Mouse (Mus musculus) heart, embryonic 14.5 days (tissue): Measurements from ENCODE around the gene Sclt1. TPM values are rescaled to one million over a fixed set of nuclear protein-coding genes. Genes with fewer than 3 reads are reported as not detected.

ENCODE experiments used
- ATAC-seq: fragments of 200-750 bp; cut with Nextera tagmentation; 2 replicates; pipeline ENCODE4 v1.8.0; 2017; ENCODE audit warnings: low read depth, moderate TSS enrichment; ENCODE audit not compliant: insufficient number of reproducible peaks, insufficient read depth, low FRiP score
- H3K27ac ChIP-seq, 2 experiments: fragments of 200-500 bp in 1 of 2; fragments of 300-500 bp in 1 of 2; sonication (generic) in 1 of 2; replicated peaks in 1 of 2; 2 replicates each; pipeline ENCODE4 v1.5.1; 2012 to 2014; ENCODE audit warnings: low read depth in 2 of 2, low read length in 2 of 2, control low read depth in 1 of 2, mild to moderate bottlenecking in 1 of 2, mixed read lengths in 1 of 2; ENCODE audit not compliant: control insufficient read depth in 1 of 2, insufficient read depth in 1 of 2
- H3K27me3 ChIP-seq: fragments of 300-500 bp; sonication (generic); 2 replicates; pipeline ENCODE4 v1.6.1; 2014; ENCODE audit warnings: mild to moderate bottlenecking, low read length, control low read depth; ENCODE audit not compliant: control insufficient read depth, insufficient read depth
- H3K36me3 ChIP-seq: fragments of 300-500 bp; sonication (generic); 2 replicates; pipeline ENCODE4 v1.6.1; 2014; ENCODE audit warnings: mild to moderate bottlenecking, control low read depth, low read length, mixed read lengths; ENCODE audit not compliant: control insufficient read depth, insufficient read depth
- H3K4me1 ChIP-seq, 2 experiments: fragments of 200-500 bp in 1 of 2; fragments of 300-500 bp in 1 of 2; sonication (generic) in 1 of 2; 2 replicates each; pipeline ENCODE4 v1.6.1; 2012 to 2014; ENCODE audit warnings: low read length in 2 of 2, control low read depth in 1 of 2, mixed read lengths in 1 of 2; ENCODE audit not compliant: control insufficient read depth in 2 of 2, insufficient read depth in 2 of 2
- H3K4me2 ChIP-seq: fragments of 300-500 bp; sonication (generic); 2 replicates; pipeline ENCODE4 v1.6.1; 2014; ENCODE audit warnings: mild to moderate bottlenecking, low read length
- H3K4me3 ChIP-seq, 2 experiments: fragments of 200-500 bp in 1 of 2; fragments of 300-500 bp in 1 of 2; sonication (generic) in 1 of 2; 2 replicates each; pipeline ENCODE4 v1.5.1; 2012 to 2014; ENCODE audit warnings: low read length in 2 of 2, mild to moderate bottlenecking in 2 of 2, control low read depth in 1 of 2, low read depth in 1 of 2, moderate library complexity in 1 of 2; ENCODE audit not compliant: control insufficient read depth in 1 of 2, insufficient read depth in 1 of 2
- H3K9ac ChIP-seq: fragments of 300-500 bp; sonication (generic); 2 replicates; pipeline ENCODE4 v1.6.1; 2014; ENCODE audit warnings: mild to moderate bottlenecking, low read length
- H3K9me3 ChIP-seq: fragments of 300-500 bp; sonication (generic); 2 replicates; pipeline ENCODE4 v1.6.1; 2016; ENCODE audit warnings: low read length, control low read depth; ENCODE audit not compliant: control insufficient read depth
- WGBS: fragments of 180-500 bp; shearing (Covaris S2); extraction: QIAGEN DNeasy Blood & Tissue Kit; methylation state at CpG from one replicate; pipeline ENCODE4 v1.1.7; 2014; 5-methylcytosine and 5-hydroxymethylcytosine counted together
- polyA plus RNA-seq: library from polyadenylated mRNA; unstranded; fragments of >200 nt; fragmentation: Nextera tagmentation; extraction: Ambion mirVana; gene quantifications from 2 replicates; pipeline ENCODE4 v1.2.1, GENCODE M21; 2014

Gene Sclt1
- polyA plus RNA-seq, 1 experiment from 2014 or later: 11.4 TPM

GRCm38 (mm10) chr3:41583092-41583491, 159.2 kb downstream of the Sclt1 start:
- H3K4me2 ChIP-seq: no peak overlapping the region
- no peaks in the 10 kb centered on the region for H3K27me3 ChIP-seq
- no peak for ATAC-seq
- H3K36me3 ChIP-seq: peaks cover 7% of the 10 kb centered on the region; the same call in 1 of the 2 replicates
- no peaks in the 10 kb centered on the region for H3K9me3 ChIP-seq
- peaks cover 29 to 66% of the 10 kb centered on the region in 2 experiments for H3K4me1 ChIP-seq
- 89% methylated on average over 14 of the region's 14 CpGs for whole genome bisulfite sequencing
- H3K27ac ChIP-seq: 0 out of 4 replicates have a peak overlapping the region, but pooled peaks of 1 of the 2 experiments have one; percentile 47
- H3K9ac ChIP-seq: no peak overlapping the region
- H3K4me3 ChIP-seq: no peak overlapping the region

DNA sequence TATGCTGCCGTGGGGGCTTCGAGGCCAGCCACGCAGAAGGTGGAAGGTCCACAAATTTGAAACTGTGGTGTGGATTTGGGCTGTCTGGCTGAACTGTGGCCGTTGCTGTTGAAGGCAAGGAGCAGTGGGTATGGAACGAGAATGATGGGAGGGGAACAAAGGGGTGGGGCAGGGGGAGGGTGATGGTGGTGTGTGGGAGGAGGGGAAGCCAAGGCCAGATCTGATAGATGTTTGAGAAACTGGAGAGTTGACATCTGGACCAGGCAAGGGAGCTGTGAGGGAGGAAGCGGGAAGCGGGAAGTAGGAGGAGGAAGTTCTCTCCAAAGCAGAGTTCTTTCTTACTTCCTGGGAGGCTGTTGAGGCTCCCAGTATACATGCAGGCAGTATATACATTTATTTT, 160.1 kb downstream of the Sclt1 start:
- no peak overlapping the region for H3K27ac ChIP-seq
- H3K36me3 ChIP-seq: peaks cover 7% of the 10 kb centered on the region; the same call in 1 of the 2 replicates
- no peak overlapping the region for H3K4me3 ChIP-seq
- peaks cover 24 to 63% of the 10 kb centered on the region in 2 experiments for H3K4me1 ChIP-seq
- H3K4me2 ChIP-seq: no peak overlapping the region
- H3K9ac ChIP-seq: no peak overlapping the region
- WGBS: 79% methylated on average over 7 of the region's 7 CpGs
- ATAC-seq: no peak
- H3K27me3 ChIP-seq: no peaks in the 10 kb centered on the region
- no peaks in the 10 kb centered on the region for H3K9me3 ChIP-seq

GRCm38 (mm10) chr3:41581436-41581835, 160.9 kb downstream of the Sclt1 start:
- H3K9ac ChIP-seq: no peak overlapping the region
- no peak for ATAC-seq
- H3K4me3 ChIP-seq: no peak overlapping the region
- H3K36me3 ChIP-seq: peaks cover 7% of the 10 kb centered on the region; the same call in 1 of the 2 replicates
- peaks cover 20 to 61% of the 10 kb centered on the region in 2 experiments for H3K4me1 ChIP-seq
- peak overlapping the region in 1 of 2 experiments; percentile 37; a peak in 1 of 4 replicates for H3K27ac ChIP-seq
- no peaks in the 10 kb centered on the region for H3K27me3 ChIP-seq
- H3K9me3 ChIP-seq: no peaks in the 10 kb centered on the region
- 65% methylated on average over 8 of the region's 8 CpGs for WGBS
- no peak overlapping the region for H3K4me2 ChIP-seq

DNA sequence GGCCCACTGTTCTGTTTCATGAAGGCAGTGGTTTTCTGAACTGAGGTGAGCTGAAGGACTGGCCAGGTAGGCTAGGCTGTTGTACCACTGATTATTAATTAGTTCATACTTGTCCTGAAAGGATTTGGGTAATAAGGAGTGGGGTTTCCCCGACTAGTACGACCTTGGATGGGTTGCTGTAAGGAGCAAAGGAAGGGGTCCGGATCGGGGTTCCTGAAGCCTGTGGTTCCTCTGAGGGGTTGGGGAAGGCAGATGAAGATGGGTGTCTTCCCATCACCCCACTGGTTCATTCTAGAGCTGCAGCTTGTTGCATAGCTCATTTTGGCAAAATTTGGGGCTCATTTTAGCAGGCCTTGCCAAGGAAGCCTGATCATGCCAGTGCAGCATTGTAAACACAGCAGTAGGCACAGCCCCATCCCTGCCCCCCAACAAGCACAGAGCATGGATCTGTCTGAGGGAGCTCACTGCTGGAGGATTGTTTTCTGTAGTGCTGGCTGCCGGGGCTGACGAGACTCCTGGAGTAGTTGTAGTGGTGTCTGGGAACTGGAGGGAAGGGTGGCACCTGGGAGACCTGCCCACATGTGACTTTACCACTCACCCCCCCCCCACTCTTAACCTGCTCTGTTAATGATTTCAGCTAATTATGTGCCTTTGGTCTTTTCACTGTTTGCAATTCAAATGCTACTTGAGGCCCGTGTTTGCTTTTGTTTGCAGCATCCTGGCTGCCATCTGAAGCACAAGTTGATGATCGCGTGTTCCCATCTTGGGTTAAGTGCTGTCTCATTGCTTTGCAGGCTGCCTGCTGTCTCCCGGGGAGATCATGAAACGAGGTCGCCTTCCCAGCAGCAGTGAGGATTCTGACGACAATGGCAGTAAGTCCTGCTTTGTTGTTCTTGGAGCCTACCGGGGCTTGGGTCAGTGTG, 161.7 kb downstream of the Sclt1 start:
- Histone ChIP-seq H3K4me2 (no peak overlapping the region), H3K4me3 (no peak overlapping the region), H3K4me1 (peaks cover 23 to 66% of the 10 kb centered on the region in 2 experiments), H3K27me3 (no peaks in the 10 kb centered on the region), H3K9me3 (no peaks in the 10 kb centered on the region), H3K36me3 (peaks cover 7% of the 10 kb centered on the region; the same call in 1 of the 2 replicates), H3K27ac (no peak overlapping the region), H3K9ac (no peak overlapping the region)
- WGBS: 64% methylated on average over 14 of the region's 14 CpGs
- ATAC-seq: no peak

DNA sequence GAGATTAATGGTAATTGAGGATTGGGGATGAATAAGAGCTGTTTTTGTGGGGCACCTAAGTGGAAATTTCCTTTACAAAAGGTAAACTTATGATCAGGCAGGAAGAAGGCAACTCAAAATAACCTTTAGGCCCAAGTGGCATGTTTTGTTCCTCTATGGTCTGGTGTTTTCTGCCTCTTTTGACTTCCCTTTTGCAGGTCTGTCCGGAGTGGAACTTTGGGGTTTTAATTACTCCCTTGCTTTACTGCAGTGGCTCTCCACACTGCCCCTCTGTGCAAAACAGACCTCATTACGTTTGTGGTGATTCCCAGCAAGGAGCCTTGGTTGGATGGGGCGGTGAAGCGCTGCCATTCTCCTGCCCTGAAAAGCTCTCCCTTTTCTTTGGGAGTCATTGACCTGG, 162.4 kb downstream of the Sclt1 start:
- Histone ChIP-seq H3K4me3 (no peak overlapping the region), H3K4me1 (peaks cover 28 to 74% of the 10 kb centered on the region in 2 experiments), H3K9ac (no peak overlapping the region), H3K4me2 (no peak overlapping the region), H3K9me3 (no peaks in the 10 kb centered on the region), H3K27me3 (no peaks in the 10 kb centered on the region), H3K27ac (no peak overlapping the region), H3K36me3 (peaks cover 7% of the 10 kb centered on the region; the same call in 1 of the 2 replicates)
- ATAC-seq: no peak
- WGBS: 76% methylated on average over 4 of the region's 4 CpGs

- no peak overlapping the region for H3K4me3 ChIP-seq
- H3K27me3 ChIP-seq: no peaks in the 10 kb centered on the region
- no peaks in the 10 kb centered on the region for H3K9me3 ChIP-seq
- H3K4me1 ChIP-seq: peaks cover 26 to 72% of the 10 kb centered on the region in 2 experiments
- ATAC-seq: no peak
- no peak overlapping the region for H3K27ac ChIP-seq
- no peak overlapping the region for H3K4me2 ChIP-seq
- peaks cover 7% of the 10 kb centered on the region; the same call in 1 of the 2 replicates for H3K36me3 ChIP-seq
- no peak overlapping the region for H3K9ac ChIP-seq
- WGBS: 84% methylated on average over 2 of the region's 2 CpGs
Observed at GRCm38 (mm10) chr3:41577240-41577639, 165.1 kb downstream of the Sclt1 start.
